Mouse (Mus musculus): ENCODE results near the gene Adamtsl2. TPM values are rescaled to one million over a fixed set of nuclear protein-coding genes. Genes with fewer than 3 reads are reported as not detected.

Gene Adamtsl2
- 0.36 TPM in 1 of 2 replicates, not detected in the other for total RNA-seq (2012; rRNA removed)

GRCm38 (mm10) chr2:27079152-27079584 lies at the start of gene Adamtsl2:
Gene Adamtsl2, plus strand, starts transcription at chr2:27079379.
- H3K36me3 ChIP-seq (ENCODE audit: control insufficient read depth, insufficient read depth, low read length, poor library complexity, severe bottlenecking) = no peaks in the 10 kb centered on the region
- no peak for DNase-seq (ENCODE audit: low read depth, low spot score)
- H3K4me3 ChIP-seq (ENCODE audit: insufficient read depth in 1 of 2, low read depth in 1 of 2, low read length in 2 of 2, poor library complexity in 1 of 2, severe bottlenecking in 1 of 2) = no peak within 1 kb of the TSS; a peak in 1 of 4 replicates
- in situ Hi-C loops (cut with MboI; ENCODE audit: low sequenced_read_pairs in 2 of 2, unreplicated experiment in 2 of 2) = no loop called here
- H3K9ac ChIP-seq (ENCODE audit: insufficient read depth, low read depth, low read length, poor library complexity, severe bottlenecking) = no peak within 1 kb of the TSS
- H3K27ac ChIP-seq (ENCODE audit: insufficient read depth, low read depth, low read length, poor library complexity, severe bottlenecking) = no peak within 1 kb of the TSS
- H3K9me3 ChIP-seq (ENCODE audit: control insufficient read depth, insufficient read depth, low read depth, low read length) = no peaks in the 10 kb centered on the region
- TF ChIP-seq MAFK (IDR thresholded peaks at IDR 0.05; ENCODE audit: insufficient read depth, low read depth, low read length) = no peak
- TF ChIP-seq HCFC1 (IDR thresholded peaks at IDR 0.05; ENCODE audit: borderline replicate concordance, insufficient read depth, low read length) = no peak
- TF ChIP-seq ZC3H11A (IDR thresholded peaks at IDR 0.05; ENCODE audit: borderline replicate concordance, low read depth, low read length) = no peak
- TF ChIP-seq ZNF384 (IDR thresholded peaks at IDR 0.05; ENCODE audit: low read depth, low read length) = no peak
- no peak for TF ChIP-seq CHD2 (IDR thresholded peaks at IDR 0.05; ENCODE audit: low read depth, low read length)
- H3K4me1 ChIP-seq (ENCODE audit: control insufficient read depth in 2 of 2, insufficient read depth in 2 of 2, low read length in 2 of 2, poor library complexity in 1 of 2) = no peaks in the 10 kb centered on the region

DNA sequence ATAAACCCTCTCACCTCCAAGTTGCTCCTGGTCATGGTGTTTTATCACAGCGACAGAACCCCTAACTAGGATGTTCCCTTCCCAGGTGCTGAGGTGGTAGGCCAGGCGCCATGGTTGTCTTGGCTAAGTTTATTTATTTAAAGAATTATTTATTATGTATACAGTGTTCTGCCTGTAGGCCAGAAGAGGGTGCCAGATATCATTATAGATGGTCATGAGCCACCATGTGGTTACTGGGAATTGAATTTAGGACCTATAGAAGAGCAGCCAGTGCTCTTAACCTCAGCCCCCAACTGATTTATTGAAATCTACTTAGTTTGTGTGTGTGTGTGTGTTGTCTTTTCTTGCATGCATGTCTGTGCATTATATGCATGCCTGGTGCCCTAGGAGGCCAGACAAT lies 46.8 kb upstream of the Adamtsl2 start:
- DNase-seq (ENCODE audit: low read depth, low spot score) = no peak
- Histone ChIP-seq H3K4me1 (ENCODE audit: control insufficient read depth in 2 of 2, insufficient read depth in 2 of 2, low read length in 2 of 2, poor library complexity in 1 of 2) (peaks cover 1 to 5% of the 10 kb centered on the region in 2 experiments; a peak in 2 of 4 replicates), H3K36me3 (ENCODE audit: control insufficient read depth, insufficient read depth, low read length, poor library complexity, severe bottlenecking) (no peaks in the 10 kb centered on the region), H3K9ac (ENCODE audit: insufficient read depth, low read depth, low read length, poor library complexity, severe bottlenecking) (no peak overlapping the region), H3K9me3 (ENCODE audit: control insufficient read depth, insufficient read depth, low read depth, low read length) (no peaks in the 10 kb centered on the region), H3K4me3 (ENCODE audit: insufficient read depth in 1 of 2, low read depth in 1 of 2, low read length in 2 of 2, poor library complexity in 1 of 2, severe bottlenecking in 1 of 2) (no peak overlapping the region), H3K27ac (ENCODE audit: insufficient read depth, low read depth, low read length, poor library complexity, severe bottlenecking) (no peak overlapping the region)
- TF ChIP-seq CHD2 (IDR thresholded peaks at IDR 0.05; ENCODE audit: low read depth, low read length) (no peak), MAFK (IDR thresholded peaks at IDR 0.05; ENCODE audit: insufficient read depth, low read depth, low read length) (no peak), HCFC1 (IDR thresholded peaks at IDR 0.05; ENCODE audit: borderline replicate concordance, insufficient read depth, low read length) (no peak), ZC3H11A (IDR thresholded peaks at IDR 0.05; ENCODE audit: borderline replicate concordance, low read depth, low read length) (no peak), ZNF384 (IDR thresholded peaks at IDR 0.05; ENCODE audit: low read depth, low read length) (no peak)
- in situ Hi-C loops (cut with MboI; ENCODE audit: low sequenced_read_pairs in 2 of 2, unreplicated experiment in 2 of 2) = no loop called here

DNA sequence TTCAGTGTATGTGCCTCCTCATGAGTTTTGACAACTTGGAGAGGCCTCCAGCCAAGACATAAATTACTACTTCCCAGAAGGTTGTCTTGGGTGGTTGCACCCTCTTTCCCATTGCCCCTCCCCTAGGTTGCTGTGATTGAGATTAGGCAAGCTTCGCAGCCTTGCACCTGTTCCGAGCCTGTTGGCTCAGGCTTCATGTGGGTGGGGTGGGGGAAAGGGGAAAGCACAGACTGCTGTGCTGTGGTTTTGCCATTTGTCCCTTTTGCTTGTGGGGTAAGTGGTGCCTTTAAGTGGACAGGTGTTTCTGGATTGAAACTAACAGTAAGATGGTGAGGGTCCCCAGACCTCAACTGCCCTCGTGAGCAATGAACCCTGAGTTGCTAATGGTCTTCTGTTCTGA lies 43.2 kb upstream of the Adamtsl2 start:
- H3K36me3 ChIP-seq (ENCODE audit: control insufficient read depth, insufficient read depth, low read length, poor library complexity, severe bottlenecking) = no peaks in the 10 kb centered on the region
- H3K9me3 ChIP-seq (ENCODE audit: control insufficient read depth, insufficient read depth, low read depth, low read length) = no peaks in the 10 kb centered on the region
- TF ChIP-seq ZC3H11A (IDR thresholded peaks at IDR 0.05; ENCODE audit: borderline replicate concordance, low read depth, low read length) (no peak), HCFC1 (IDR thresholded peaks at IDR 0.05; ENCODE audit: borderline replicate concordance, insufficient read depth, low read length) (no peak), CHD2 (IDR thresholded peaks at IDR 0.05; ENCODE audit: low read depth, low read length) (no peak), MAFK (IDR thresholded peaks at IDR 0.05; ENCODE audit: insufficient read depth, low read depth, low read length) (no peak), ZNF384 (IDR thresholded peaks at IDR 0.05; ENCODE audit: low read depth, low read length) (no peak)
- no peak for DNase-seq (ENCODE audit: low read depth, low spot score)
- H3K9ac ChIP-seq (ENCODE audit: insufficient read depth, low read depth, low read length, poor library complexity, severe bottlenecking) = no peak overlapping the region
- in situ Hi-C loops (cut with MboI; ENCODE audit: low sequenced_read_pairs in 2 of 2, unreplicated experiment in 2 of 2) = no loop called here
- H3K4me1 ChIP-seq (ENCODE audit: control insufficient read depth in 2 of 2, insufficient read depth in 2 of 2, low read length in 2 of 2, poor library complexity in 1 of 2) = peaks cover 1 to 2% of the 10 kb centered on the region in 2 experiments; a peak in 1 of 4 replicates
- no peak overlapping the region for H3K4me3 ChIP-seq (ENCODE audit: insufficient read depth in 1 of 2, low read depth in 1 of 2, low read length in 2 of 2, poor library complexity in 1 of 2, severe bottlenecking in 1 of 2)
- no peak overlapping the region for H3K27ac ChIP-seq (ENCODE audit: insufficient read depth, low read depth, low read length, poor library complexity, severe bottlenecking)

- in situ Hi-C loops (cut with MboI; ENCODE audit: low sequenced_read_pairs in 2 of 2, unreplicated experiment in 2 of 2) = no loop called here
- no peaks in the 10 kb centered on the region for H3K36me3 ChIP-seq (ENCODE audit: control insufficient read depth, insufficient read depth, low read length, poor library complexity, severe bottlenecking)
- no peak for DNase-seq (ENCODE audit: low read depth, low spot score)
- H3K4me3 ChIP-seq (ENCODE audit: insufficient read depth in 1 of 2, low read depth in 1 of 2, low read length in 2 of 2, poor library complexity in 1 of 2, severe bottlenecking in 1 of 2) = no peak overlapping the region
- H3K27ac ChIP-seq (ENCODE audit: insufficient read depth, low read depth, low read length, poor library complexity, severe bottlenecking) = no peak overlapping the region
- H3K9me3 ChIP-seq (ENCODE audit: control insufficient read depth, insufficient read depth, low read depth, low read length) = no peaks in the 10 kb centered on the region
- no peak overlapping the region for H3K9ac ChIP-seq (ENCODE audit: insufficient read depth, low read depth, low read length, poor library complexity, severe bottlenecking)
- TF ChIP-seq MAFK (IDR thresholded peaks at IDR 0.05; ENCODE audit: insufficient read depth, low read depth, low read length) = no peak
- peaks cover under 1 to 2% of the 10 kb centered on the region in 2 experiments; a peak in 1 of 4 replicates for H3K4me1 ChIP-seq (ENCODE audit: control insufficient read depth in 2 of 2, insufficient read depth in 2 of 2, low read length in 2 of 2, poor library complexity in 1 of 2)
Measured at GRCm38 (mm10) chr2:27037008-27037407, 42.2 kb upstream of the Adamtsl2 start.

GRCm38 (mm10) chr2:27038596-27038995 lies 40.6 kb upstream of the Adamtsl2 start:
- Histone ChIP-seq H3K27ac (ENCODE audit: insufficient read depth, low read depth, low read length, poor library complexity, severe bottlenecking) (no peak overlapping the region), H3K9me3 (ENCODE audit: control insufficient read depth, insufficient read depth, low read depth, low read length) (no peaks in the 10 kb centered on the region), H3K36me3 (ENCODE audit: control insufficient read depth, insufficient read depth, low read length, poor library complexity, severe bottlenecking) (no peaks in the 10 kb centered on the region), H3K4me3 (ENCODE audit: insufficient read depth in 1 of 2, low read depth in 1 of 2, low read length in 2 of 2, poor library complexity in 1 of 2, severe bottlenecking in 1 of 2) (no peak overlapping the region), H3K4me1 (ENCODE audit: control insufficient read depth in 2 of 2, insufficient read depth in 2 of 2, low read length in 2 of 2, poor library complexity in 1 of 2) (peaks cover 0 to 2% of the 10 kb centered on the region in 2 experiments; a peak in 1 of 4 replicates), H3K9ac (ENCODE audit: insufficient read depth, low read depth, low read length, poor library complexity, severe bottlenecking) (no peak overlapping the region)
- in situ Hi-C loops (cut with MboI; ENCODE audit: low sequenced_read_pairs in 2 of 2, unreplicated experiment in 2 of 2) = no loop called here
- TF ChIP-seq ZNF384 (IDR thresholded peaks at IDR 0.05; ENCODE audit: low read depth, low read length) (peak; percentile 96), MAFK (IDR thresholded peaks at IDR 0.05; ENCODE audit: insufficient read depth, low read depth, low read length) (no peak), HCFC1 (IDR thresholded peaks at IDR 0.05; ENCODE audit: borderline replicate concordance, insufficient read depth, low read length) (no peak), ZC3H11A (IDR thresholded peaks at IDR 0.05; ENCODE audit: borderline replicate concordance, low read depth, low read length) (peak; percentile 81; the same call in 1 of the 2 replicates), CHD2 (IDR thresholded peaks at IDR 0.05; ENCODE audit: low read depth, low read length) (no peak)
- peak; percentile 65 for DNase-seq (ENCODE audit: low read depth, low spot score)
